Mouse (Mus musculus) left cerebral cortex, postnatal 10 days (tissue): Measurements from ENCODE around the gene Enpp1. TPM values are rescaled to one million over a fixed set of nuclear protein-coding genes. Genes with fewer than 3 reads are reported as not detected.
"Not testable (repeated sequence)": the region's sequence is repeated elsewhere in the genome, so short reads cannot be mapped to it uniquely, and the experiment has no call there.

Experiments
- DNase-seq, 2 experiments: peaks; one replicate each; pipeline ENCODE4 v3.0.0; 2021 to 2022; ENCODE audit warnings: low spot score in 2 of 2, mixed read lengths in 1 of 2; ENCODE audit errors: extremely low spot score in 1 of 2
- intact Hi-C: fragments of 180-260 bp; cut with DNase I; formaldehyde crosslinking; loops from one replicate; pipeline ENCODE4 v1.15.1; 2025
- total RNA-seq, 2 experiments: library from RNA; stranded (reverse); gene quantifications; 2 replicates each; pipeline ENCODE4 v1.2.3; 2021

Gene Enpp1
- total RNA-seq, 2 experiments from 2014 or later: 3.7 to 4.6 TPM

- DNase-seq, intact Hi-C loops: not testable (repeated sequence)
Measured at GRCm38 (mm10) chr10:24616572-24616971, 95.4 kb downstream of the Enpp1 start.

GRCm38 (mm10) chr10:24615799-24616198 lies 96.2 kb downstream of the Enpp1 start:
- DNase-seq: no peak
- intact Hi-C loops: no loop called here

GRCm38 (mm10) chr10:24614726-24615125 lies 97.2 kb downstream of the Enpp1 start:
- intact Hi-C loops: no loop called here
- DNase-seq: no peak

GRCm38 (mm10) chr10:24609766-24610165 lies 102.2 kb downstream of the Enpp1 start:
- no peak for DNase-seq
- intact Hi-C loops: no loop called here

- intact Hi-C loops: no loop called here
- DNase-seq: no peak
Measured at GRCm38 (mm10) chr10:24609146-24609545, 102.8 kb downstream of the Enpp1 start.

- DNase-seq: no peak
- intact Hi-C loops: no loop called here
Measured at GRCm38 (mm10) chr10:24603727-24604126, 108.2 kb downstream of the Enpp1 start.

GRCm38 (mm10) chr10:24603035-24603434 lies 108.9 kb downstream of the Enpp1 start:
- DNase-seq: no peak
- intact Hi-C loops: no loop called here

GRCm38 (mm10) chr10:24599802-24600201 lies 112.2 kb downstream of the Enpp1 start:
- DNase-seq: no peak
- intact Hi-C loops: loop anchor here (10.0 kb wide), 1 partner anchor 265 kb away; no protein-coding TSS in a partner anchor

- intact Hi-C loops: loop anchor here (10.0 kb wide), 1 partner anchor 264 kb away; no protein-coding TSS in a partner anchor
- DNase-seq: no peak
Measured at GRCm38 (mm10) chr10:24598693-24599092, 113.3 kb downstream of the Enpp1 start.

GRCm38 (mm10) chr10:24597789-24598188 lies 114.2 kb downstream of the Enpp1 start:
- intact Hi-C loops: loop anchor here (10.0 kb wide), 1 partner anchor 263 kb away; no protein-coding TSS in a partner anchor

GRCm38 (mm10) chr10:24596869-24597339 lies 115.1 kb downstream of the Enpp1 start:
- intact Hi-C loops: loop anchor here (10.0 kb wide), 1 partner anchor 262 kb away; no protein-coding TSS in a partner anchor
- no peak for DNase-seq

More at GRCm38 (mm10) chr10:24597789-24598188, 114.2 kb downstream of the Enpp1 start:
- no peak for DNase-seq

GRCm38 (mm10) chr10:24596003-24596868 lies 115.7 kb downstream of the Enpp1 start:
- intact Hi-C loops: loop anchor here (10.0 kb wide), 1 partner anchor 261 kb away; no protein-coding TSS in a partner anchor
- peak in 1 of 2 experiments; percentile 70 for DNase-seq

- peak; percentile 33 to 87 for DNase-seq
- intact Hi-C loops: loop anchor here (10.0 kb wide), 1 partner anchor 261 kb away; no protein-coding TSS in a partner anchor
Measured at GRCm38 (mm10) chr10:24595250-24596002, 116.5 kb downstream of the Enpp1 start, which contains the start of gene Ccn2. Ccn2 (plus strand) TSS chr10:24595442.

GRCm38 (mm10) chr10:24593556-24593955 lies 118.4 kb downstream of the Enpp1 start:
- intact Hi-C loops: loop anchor here (5.0 to 10.0 kb wide), 2 partner anchors 211 to 259 kb away; no protein-coding TSS in a partner anchor
- no peak for DNase-seq

- intact Hi-C loops: loop anchor here (5.0 to 10.0 kb wide), 2 partner anchors 211 to 258 kb away; no protein-coding TSS in a partner anchor
- no peak for DNase-seq
Measured at GRCm38 (mm10) chr10:24592969-24593368, 119.0 kb downstream of the Enpp1 start.

- intact Hi-C loops: loop anchor here (5.0 to 10.0 kb wide), 2 partner anchors 210 to 258 kb away; no protein-coding TSS in a partner anchor
- DNase-seq: no peak
Measured at GRCm38 (mm10) chr10:24592318-24592717, 119.6 kb downstream of the Enpp1 start.

GRCm38 (mm10) chr10:24591741-24592140 lies 120.2 kb downstream of the Enpp1 start:
- DNase-seq: no peak
- intact Hi-C loops: loop anchor here (5.0 to 10.0 kb wide), 2 partner anchors 209 to 257 kb away; no protein-coding TSS in a partner anchor

- DNase-seq: peak; percentile 77 to 86
- intact Hi-C loops: loop anchor here (5.0 to 10.0 kb wide), 2 partner anchors 209 to 256 kb away; no protein-coding TSS in a partner anchor
Measured at GRCm38 (mm10) chr10:24591136-24591535, 120.8 kb downstream of the Enpp1 start.

- intact Hi-C loops: loop anchor here (5.0 to 10.0 kb wide), 2 partner anchors 208 to 256 kb away; no protein-coding TSS in a partner anchor
- no peak for DNase-seq
Measured at GRCm38 (mm10) chr10:24590546-24590945, 121.4 kb downstream of the Enpp1 start.
